ENCODE assay signal across 8 mouse cellular contexts in genomic region chr17:57031661-57032420, GRCm38 (mm10). TPM values are rescaled to one million over a fixed set of nuclear protein-coding genes. Genes with fewer than 3 reads are reported as not detected.
A peak's percentile ranks its signal among the peaks of the same experiment; 100 is the strongest.
DNase-seq lines count a peak whose midpoint lies in the region; ATAC-seq and TF ChIP-seq lines count a peak whose summit lies in the region.

No protein-coding gene starts in this region.

- H3K4me3 ChIP-seq in MEL (ENCODE audit: control insufficient read depth in 1 of 2, insufficient read depth in 1 of 2, low read depth in 2 of 2, low read length in 2 of 2), result peak overlapping the region; percentile 37 to 59
- peak overlapping the region; percentile 76 for H3K4me3 ChIP-seq in forebrain, embryonic 16.5 days (replicated peaks; ENCODE audit: low read length)
- H3K4me3 ChIP-seq in layer of hippocampus, adult 2 months, result peak overlapping the region; percentile 60
- H3K4me3 ChIP-seq in lung, embryonic 14.5 days (ENCODE audit: low read depth, low read length), result peak overlapping the region; percentile 93
- H3K4me3 ChIP-seq in olfactory bulb, adult 2 months (ENCODE audit: insufficient read depth, low read depth, low read length), result peak overlapping the region; percentile 57

- under 1% methylated on average over 36 of the region's 38 CpGs for WGBS in forebrain, embryonic 16.5 days
- WGBS in lung, embryonic 14.5 days, result under 1% methylated on average over 38 of the region's 38 CpGs
- WGBS in olfactory bulb, adult 2 months, result under 1% methylated on average over 38 of the region's 38 CpGs

- no peak for TF ChIP-seq CTCF in MEL (IDR thresholded peaks at IDR 0.05 in 2 of 3, conservative IDR thresholded peaks at IDR 0.05 in 1 of 3; ENCODE audit: control insufficient read depth in 1 of 3, insufficient read depth in 1 of 3, low read depth in 2 of 3, low read length in 3 of 3, poor library complexity in 1 of 3, severe bottlenecking in 1 of 3)
- TF ChIP-seq CTCF in layer of hippocampus, adult 2 months (conservative IDR thresholded peaks at IDR 0.05), result 0 out of 2 replicates have a peak, but pooled peaks have one; percentile 30
- TF ChIP-seq CTCF in lung, embryonic 14.5 days (IDR thresholded peaks at IDR 0.05; ENCODE audit: low read depth), result 0 out of 2 replicates have a peak, but pooled peaks have one; percentile 15
- no peak for TF ChIP-seq CTCF in olfactory bulb, adult 2 months (IDR thresholded peaks at IDR 0.05; ENCODE audit: insufficient read depth, low read depth, low read length)

- no peaks in the 10 kb centered on the region for H3K9me3 ChIP-seq in MEL (replicated peaks; ENCODE audit: insufficient read depth, low read length)
- no peaks in the 10 kb centered on the region for H3K9me3 ChIP-seq in forebrain, embryonic 16.5 days (ENCODE audit: control insufficient read depth, low read length)
- H3K9me3 ChIP-seq in lung, embryonic 14.5 days (ENCODE audit: low read depth, low read length), result no peaks in the 10 kb centered on the region

- H3K9ac ChIP-seq in MEL (ENCODE audit: control insufficient read depth, low read depth, low read length, poor library complexity, severe bottlenecking), result peak overlapping the region; percentile 83
- peak overlapping the region; percentile 43; the same call in 1 of the 2 replicates for H3K9ac ChIP-seq in forebrain, embryonic 16.5 days (replicated peaks; ENCODE audit: low read depth, low read length)
- H3K9ac ChIP-seq in lung, embryonic 14.5 days, result peak overlapping the region; percentile 44

- H3K36me3 ChIP-seq in MEL (ENCODE audit: control insufficient read depth in 1 of 2, insufficient read depth in 2 of 2, low read length in 2 of 2), result peaks cover 2 to 10% of the 10 kb centered on the region in 2 experiments; a peak in 3 of 4 replicates
- peaks cover 3% of the 10 kb centered on the region; the same call in 1 of the 2 replicates for H3K36me3 ChIP-seq in forebrain, embryonic 16.5 days (ENCODE audit: control insufficient read depth, insufficient read depth)
- H3K36me3 ChIP-seq in lung, embryonic 14.5 days (ENCODE audit: insufficient read depth), result peaks cover 21% of the 10 kb centered on the region

- intact Hi-C loops in heart, postnatal 36 days (cut with DNase I), result no loop called here

- TF ChIP-seq EP300 in MEL (IDR thresholded peaks at IDR 0.05; ENCODE audit: low read depth in 1 of 2, low read length in 2 of 2), result no peak

- no peaks in the 10 kb centered on the region for H3K27me3 ChIP-seq in MEL (ENCODE audit: control insufficient read depth in 1 of 2, insufficient read depth in 2 of 2, low read length in 2 of 2)
- no peaks in the 10 kb centered on the region for H3K27me3 ChIP-seq in forebrain, embryonic 16.5 days (replicated peaks; ENCODE audit: control insufficient read depth, insufficient read depth, low read length)
- H3K27me3 ChIP-seq in lung, embryonic 14.5 days (ENCODE audit: insufficient read depth, low read length), result no peaks in the 10 kb centered on the region

- H3K79me2 ChIP-seq in MEL (ENCODE audit: control insufficient read depth, insufficient read depth, low read length, poor library complexity), result peaks cover 38% of the 10 kb centered on the region

- H3K4me1 ChIP-seq in MEL (ENCODE audit: control insufficient read depth in 1 of 2, insufficient read depth in 2 of 2, low read length in 2 of 2), result peaks cover 0 to 18% of the 10 kb centered on the region in 2 experiments; a peak in 2 of 4 replicates
- H3K4me1 ChIP-seq in forebrain, embryonic 16.5 days (replicated peaks; ENCODE audit: control insufficient read depth, insufficient read depth, low read length), result peaks cover 16% of the 10 kb centered on the region
- 0 out of 2 replicates have a peak, but pooled peaks cover 3% of the 10 kb centered on the region for H3K4me1 ChIP-seq in lung, embryonic 14.5 days (ENCODE audit: insufficient read depth)
- peaks cover 10% of the 10 kb centered on the region for H3K4me1 ChIP-seq in olfactory bulb, adult 2 months (ENCODE audit: control insufficient read depth, insufficient read depth, low read length)

- peak overlapping the region; percentile 68 for H3K27ac ChIP-seq in MEL (ENCODE audit: control insufficient read depth, low read depth, low read length)
- H3K27ac ChIP-seq in forebrain, embryonic 16.5 days (ENCODE audit: low read length), result peak overlapping the region; percentile 82
- H3K27ac ChIP-seq in layer of hippocampus, adult 2 months, result peak overlapping the region; percentile 91
- H3K27ac ChIP-seq in lung, embryonic 14.5 days (ENCODE audit: low read depth), result peak overlapping the region; percentile 82
- H3K27ac ChIP-seq in olfactory bulb, adult 2 months (ENCODE audit: insufficient read depth, low read depth, low read length), result peak overlapping the region; percentile 93

- no peak for TF ChIP-seq RAD21 in MEL (IDR thresholded peaks at IDR 0.05; ENCODE audit: low read depth, low read length)

- H3K4me2 ChIP-seq in forebrain, embryonic 16.5 days (ENCODE audit: low read length), result peak overlapping the region; percentile 61
- H3K4me2 ChIP-seq in lung, embryonic 14.5 days, result peak overlapping the region; percentile 98

- peak; percentile 62 to 96 for TF ChIP-seq POLR2A in MEL (IDR thresholded peaks at IDR 0.05; ENCODE audit: control insufficient read depth in 1 of 2, insufficient read depth in 1 of 2, low read depth in 1 of 2, low read length in 2 of 2, poor library complexity in 1 of 2)
- peak; percentile 62 for TF ChIP-seq POLR2A in olfactory bulb, adult 2 months (IDR thresholded peaks at IDR 0.05; ENCODE audit: insufficient read depth, low read depth, low read length)

- DNase-seq in MEL (ENCODE audit: low read depth, low spot score), result peak; percentile 100
- DNase-seq in cerebellum, adult 18-20 months, result peak; percentile 98 to 100
- DNase-seq in heart, postnatal 36 days, result peak; percentile 98
- peak; percentile 98 to 100 for DNase-seq in layer of hippocampus, adult 2 months (ENCODE audit: low spot score in 2 of 2)
- peak; percentile 100 for DNase-seq in lung, embryonic 14.5 days
- peak; percentile 100 for DNase-seq in thymus, postnatal 0 days (ENCODE audit: low spot score)

- peak; percentile 95 for ATAC-seq in forebrain, embryonic 16.5 days
- peak; percentile 99 for ATAC-seq in lung, embryonic 14.5 days (ENCODE audit: insufficient read depth)

RNA-seq across cellular contexts. Expression of gene Khsrp, which starts 0.5 kb away (rescaled TPM):
- total RNA-seq in MEL (2012; rRNA removed), result 89.3 and 104 TPM in 2 replicates
- polyA plus RNA-seq in MEL (2012; ENCODE audit: insufficient read depth in 1 of 2, insufficient read length in 2 of 2, low read depth in 1 of 2, low replicate concordance in 2 of 2, missing spikeins in 1 of 2), result 100 to 1,000 TPM; 125 to 157 TPM
- polyA plus RNA-seq in forebrain, embryonic 16.5 days (2015; fragmentation: Nextera tagmentation; extraction: Ambion mirVana), result 29.6 and 30.8 TPM in 2 replicates
- 10 to 100 TPM; 45.9 to 47.7 TPM for total RNA-seq in heart, postnatal 36 days (2021)
- total RNA-seq in layer of hippocampus, adult 2 months (2021), result 100 to 1,000 TPM; 115 to 120 TPM
- polyA plus RNA-seq in lung, embryonic 14.5 days (2014; fragmentation: Nextera tagmentation; extraction: Ambion mirVana), result 60.8 and 69.4 TPM in 2 replicates
- polyA plus RNA-seq in olfactory bulb, adult 2 months (2012; ENCODE audit: insufficient read depth, insufficient read length, low replicate concordance, missing spikeins), result 183 TPM in 1 of 2 replicates, not detected in the other
- polyA plus RNA-seq in thymus, postnatal 0 days (2015; fragmentation: Nextera tagmentation; extraction: Ambion mirVana), result 37.5 and 42.3 TPM in 2 replicates

RNA-seq across cellular contexts. Expression of gene Slc25a41, which starts 9.6 kb away (rescaled TPM):
- 0.08 and 0.13 TPM in 2 replicates for total RNA-seq in MEL (2012; rRNA removed)
- polyA plus RNA-seq in MEL (2012; ENCODE audit: insufficient read depth in 1 of 2, insufficient read length in 2 of 2, low read depth in 1 of 2, low replicate concordance in 2 of 2, missing spikeins in 1 of 2), result under 1 TPM in 1 of 2 experiments, not detected in 1; 0.15 TPM
- not detected in 2 replicates for polyA plus RNA-seq in forebrain, embryonic 16.5 days (2015; fragmentation: Nextera tagmentation; extraction: Ambion mirVana)
- total RNA-seq in heart, postnatal 36 days (2021), result not detected
- total RNA-seq in layer of hippocampus, adult 2 months (2021), result not detected
- polyA plus RNA-seq in lung, embryonic 14.5 days (2014; fragmentation: Nextera tagmentation; extraction: Ambion mirVana), result 0.15 and 0.16 TPM in 2 replicates
- not detected in 2 replicates for polyA plus RNA-seq in olfactory bulb, adult 2 months (2012; ENCODE audit: insufficient read depth, insufficient read length, low replicate concordance, missing spikeins)
- 0.10 TPM in 1 of 2 replicates, not detected in the other for polyA plus RNA-seq in thymus, postnatal 0 days (2015; fragmentation: Nextera tagmentation; extraction: Ambion mirVana)

RNA-seq across cellular contexts. Expression of gene Gm17949, which starts 20.6 kb away (rescaled TPM):
- 0.08 TPM in 1 of 2 replicates, not detected in the other for total RNA-seq in MEL (2012; rRNA removed)
- polyA plus RNA-seq in MEL (2012; ENCODE audit: insufficient read depth in 1 of 2, insufficient read length in 2 of 2, low read depth in 1 of 2, low replicate concordance in 2 of 2, missing spikeins in 1 of 2), result under 1 TPM in 1 of 2 experiments, not detected in 1; 0.13 TPM
- 0.47 and 0.83 TPM in 2 replicates for polyA plus RNA-seq in forebrain, embryonic 16.5 days (2015; fragmentation: Nextera tagmentation; extraction: Ambion mirVana)
- not detected for total RNA-seq in heart, postnatal 36 days (2021)
- total RNA-seq in layer of hippocampus, adult 2 months (2021), result under 1 TPM in 1 of 2 experiments, not detected in 1; 0.64 TPM
- 0.16 TPM in 1 of 2 replicates, not detected in the other for polyA plus RNA-seq in lung, embryonic 14.5 days (2014; fragmentation: Nextera tagmentation; extraction: Ambion mirVana)
- not detected in 2 replicates for polyA plus RNA-seq in olfactory bulb, adult 2 months (2012; ENCODE audit: insufficient read depth, insufficient read length, low replicate concordance, missing spikeins)
- 0.42 and 0.53 TPM in 2 replicates for polyA plus RNA-seq in thymus, postnatal 0 days (2015; fragmentation: Nextera tagmentation; extraction: Ambion mirVana)

RNA-seq across cellular contexts. Expression of gene Gtf2f1, which starts 20.8 kb away (rescaled TPM):
- total RNA-seq in MEL (2012; rRNA removed), result 116 and 145 TPM in 2 replicates
- 100 to 1,000 TPM in 1 of 2 experiments, not detected in 1; 171 TPM for polyA plus RNA-seq in MEL (2012; ENCODE audit: insufficient read depth in 1 of 2, insufficient read length in 2 of 2, low read depth in 1 of 2, low replicate concordance in 2 of 2, missing spikeins in 1 of 2)
- polyA plus RNA-seq in forebrain, embryonic 16.5 days (2015; fragmentation: Nextera tagmentation; extraction: Ambion mirVana), result 84.3 and 90.1 TPM in 2 replicates
- total RNA-seq in heart, postnatal 36 days (2021), result 10 to 100 TPM; 18.9 to 19.1 TPM
- 10 to 100 TPM; 61.2 to 63.2 TPM for total RNA-seq in layer of hippocampus, adult 2 months (2021)
- 53.2 and 60.2 TPM in 2 replicates for polyA plus RNA-seq in lung, embryonic 14.5 days (2014; fragmentation: Nextera tagmentation; extraction: Ambion mirVana)
- polyA plus RNA-seq in olfactory bulb, adult 2 months (2012; ENCODE audit: insufficient read depth, insufficient read length, low replicate concordance, missing spikeins), result not detected in 2 replicates
- 76.1 and 81.7 TPM in 2 replicates for polyA plus RNA-seq in thymus, postnatal 0 days (2015; fragmentation: Nextera tagmentation; extraction: Ambion mirVana)

RNA-seq across cellular contexts. Expression of gene Crb3, which starts 27.1 kb away (rescaled TPM):
- not detected in 2 replicates for total RNA-seq in MEL (2012; rRNA removed)
- under 1 TPM in 1 of 2 experiments, not detected in 1; 0.19 TPM for polyA plus RNA-seq in MEL (2012; ENCODE audit: insufficient read depth in 1 of 2, insufficient read length in 2 of 2, low read depth in 1 of 2, low replicate concordance in 2 of 2, missing spikeins in 1 of 2)
- polyA plus RNA-seq in forebrain, embryonic 16.5 days (2015; fragmentation: Nextera tagmentation; extraction: Ambion mirVana), result 1.5 and 2.1 TPM in 2 replicates
- total RNA-seq in heart, postnatal 36 days (2021), result under 1 TPM in 1 of 2 experiments, not detected in 1; 0.35 TPM
- total RNA-seq in layer of hippocampus, adult 2 months (2021), result under 1 TPM in 1 of 2 experiments, not detected in 1; 0.64 TPM
- 38.6 and 41.3 TPM in 2 replicates for polyA plus RNA-seq in lung, embryonic 14.5 days (2014; fragmentation: Nextera tagmentation; extraction: Ambion mirVana)
- not detected in 2 replicates for polyA plus RNA-seq in olfactory bulb, adult 2 months (2012; ENCODE audit: insufficient read depth, insufficient read length, low replicate concordance, missing spikeins)
- polyA plus RNA-seq in thymus, postnatal 0 days (2015; fragmentation: Nextera tagmentation; extraction: Ambion mirVana), result 1.6 and 2.7 TPM in 2 replicates

Comparison
In these comparisons a context has a peak if more than half of its experiments do, and no peak if none do; other contexts are left out.
1. Peak in every context shown above with its lines: DNase-seq, ATAC-seq, H3K4me3 ChIP-seq and H3K27ac ChIP-seq.
2. CTCF ChIP-seq: peak in layer of hippocampus, adult 2 months (single experiment) and lung, embryonic 14.5 days (single experiment); none in MEL (0 of 3) and olfactory bulb, adult 2 months (single experiment).